Mouse (Mus musculus) thymus, postnatal 4 days (tissue): ENCODE data around the gene Slc38a8.

Source experiments
- DNase-seq: peaks from one replicate; pipeline ENCODE4 v3.0.0; 2021

The Slc38a8 gene

DNA sequence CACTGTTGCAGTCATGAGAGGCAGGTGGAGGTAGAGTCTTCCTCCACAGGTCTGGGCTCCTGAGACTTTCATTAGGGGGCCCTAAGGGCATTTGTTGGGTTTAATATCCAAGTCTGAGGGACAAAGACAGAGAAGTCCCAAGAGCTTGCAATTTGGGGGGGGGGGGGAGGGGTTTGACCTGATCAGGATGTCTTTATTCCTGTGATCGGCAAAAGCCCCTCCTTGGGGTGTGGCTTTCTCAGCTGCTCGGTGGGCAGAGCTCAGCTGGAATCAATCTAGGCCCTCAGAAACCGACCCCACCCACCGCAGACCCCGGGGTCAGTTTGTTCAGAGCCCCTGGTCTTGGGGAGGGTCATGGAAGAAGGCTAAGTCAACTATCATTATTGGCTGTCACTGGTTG lies at the start of gene Slc38a8:
Slc38a8 (minus strand) TSS at position 101 of the 400 bp plus-strand sequence.
- DNase-seq, result no peak

GRCm38 (mm10) chr8:119548560-119549113 lies 47.1 kb upstream of the Slc38a8 start:
- no peak for DNase-seq

GRCm38 (mm10) chr8:119547019-119547691 lies 45.7 kb upstream of the Slc38a8 start:
- no peak for DNase-seq

- DNase-seq, result no peak
Measured at GRCm38 (mm10) chr8:119545791-119546190, 44.3 kb upstream of the Slc38a8 start.

DNA sequence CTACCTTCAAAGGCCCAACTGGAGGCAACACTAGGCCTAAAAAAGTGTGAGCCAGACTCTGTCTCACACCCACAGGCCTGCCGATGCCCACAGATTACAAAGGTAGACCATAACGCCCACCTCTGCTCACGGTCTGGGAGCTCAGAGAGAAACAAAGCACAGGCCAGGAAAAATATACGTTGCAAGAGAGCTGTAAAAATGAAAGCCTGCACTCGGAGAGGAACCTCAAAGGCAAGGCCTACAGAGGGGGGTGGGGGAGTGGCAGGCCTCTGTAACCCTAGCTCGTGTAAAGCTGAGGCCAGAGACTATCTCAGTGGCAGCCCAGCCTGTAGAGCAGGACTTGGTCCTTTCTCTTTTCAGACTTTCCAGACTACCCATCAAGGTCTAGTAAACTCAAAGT lies 43.7 kb upstream of the Slc38a8 start:
- no peak for DNase-seq

DNA sequence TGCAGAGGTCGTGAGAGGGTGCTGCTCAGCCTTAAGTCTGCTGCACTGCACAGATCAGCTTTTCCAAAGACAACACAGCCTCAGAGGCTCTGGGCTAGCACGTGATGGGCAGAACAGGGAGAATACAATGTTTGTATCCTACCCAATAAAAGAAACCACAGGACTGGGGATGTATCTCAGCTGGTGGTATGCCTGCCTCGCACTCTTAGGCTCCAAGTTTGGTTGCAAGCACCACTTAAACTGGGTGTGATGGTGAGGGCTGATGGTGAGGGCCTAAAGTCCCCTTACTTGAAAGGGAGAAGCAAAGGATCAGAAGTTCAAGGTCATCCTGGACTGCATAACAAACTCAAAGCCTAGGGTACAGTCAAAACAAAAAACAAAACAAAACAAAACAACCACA lies 43.1 kb upstream of the Slc38a8 start:
- no peak for DNase-seq

DNA sequence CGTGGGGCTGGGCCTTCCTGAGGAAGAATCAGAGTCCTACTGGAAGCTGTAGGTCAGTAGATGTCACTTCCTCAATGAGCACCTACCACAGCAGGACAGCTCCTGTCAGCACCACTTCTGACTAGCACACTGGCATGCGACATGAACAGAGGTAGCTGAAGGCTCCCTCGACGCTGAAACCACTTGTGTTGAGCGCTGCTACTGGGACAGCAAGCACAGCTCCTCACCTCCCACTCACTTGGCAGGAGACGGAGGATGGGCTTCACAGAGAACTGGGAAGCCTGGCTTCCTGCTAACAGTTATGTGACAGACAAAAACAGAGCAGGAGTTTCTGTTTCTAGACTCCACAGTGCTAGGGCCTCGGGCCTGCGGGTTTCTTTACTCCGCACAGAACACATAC lies 30.5 kb upstream of the Slc38a8 start:
- DNase-seq, result no peak

GRCm38 (mm10) chr8:119531397-119531796 lies 29.9 kb upstream of the Slc38a8 start:
- no peak for DNase-seq

DNA sequence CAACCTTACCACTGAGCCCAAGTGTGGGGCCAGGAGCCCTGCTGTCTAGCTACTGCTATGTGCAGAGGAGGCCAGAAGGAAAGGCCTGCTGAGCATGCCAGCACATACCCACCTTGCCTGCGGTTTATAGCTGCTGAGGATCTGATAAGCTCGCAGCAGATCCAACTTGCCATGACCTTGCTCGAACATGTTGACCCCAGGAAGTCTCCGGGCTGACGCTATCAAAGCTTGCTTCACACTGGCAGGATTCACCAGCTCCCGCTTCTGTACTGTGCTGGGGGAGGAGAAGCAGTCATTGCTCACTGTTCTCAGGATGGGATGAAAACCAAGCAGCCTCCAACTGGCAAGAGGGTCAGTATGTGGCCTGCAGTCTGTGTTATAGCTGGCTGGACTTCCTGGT lies 29.4 kb upstream of the Slc38a8 start:
- DNase-seq, result no peak

- DNase-seq, result no peak
Measured at GRCm38 (mm10) chr8:119528762-119529161, 27.3 kb upstream of the Slc38a8 start.

- DNase-seq, result no peak
Measured at GRCm38 (mm10) chr8:119520102-119520501, 18.6 kb upstream of the Slc38a8 start.

DNA sequence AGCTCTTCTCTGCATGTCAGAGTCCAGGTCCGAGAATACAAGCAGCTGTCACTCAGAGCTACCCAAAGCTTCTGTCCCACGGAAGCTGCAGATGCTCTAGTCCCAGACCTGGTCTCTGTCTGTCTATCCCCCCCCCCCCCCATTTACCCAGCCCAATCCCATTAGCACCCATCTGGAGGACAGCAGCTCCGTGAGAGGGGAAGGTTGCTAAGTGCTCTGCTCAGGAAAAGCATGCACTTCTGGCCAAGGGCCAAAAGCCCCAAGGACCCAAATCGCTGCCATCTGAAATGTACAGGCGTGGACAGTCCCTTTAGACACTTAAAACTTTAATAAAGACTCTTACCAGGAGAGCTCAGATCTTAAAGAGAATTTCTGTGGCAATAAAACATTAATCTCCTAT lies 15.2 kb upstream of the Slc38a8 start:
- DNase-seq, result no peak

DNA sequence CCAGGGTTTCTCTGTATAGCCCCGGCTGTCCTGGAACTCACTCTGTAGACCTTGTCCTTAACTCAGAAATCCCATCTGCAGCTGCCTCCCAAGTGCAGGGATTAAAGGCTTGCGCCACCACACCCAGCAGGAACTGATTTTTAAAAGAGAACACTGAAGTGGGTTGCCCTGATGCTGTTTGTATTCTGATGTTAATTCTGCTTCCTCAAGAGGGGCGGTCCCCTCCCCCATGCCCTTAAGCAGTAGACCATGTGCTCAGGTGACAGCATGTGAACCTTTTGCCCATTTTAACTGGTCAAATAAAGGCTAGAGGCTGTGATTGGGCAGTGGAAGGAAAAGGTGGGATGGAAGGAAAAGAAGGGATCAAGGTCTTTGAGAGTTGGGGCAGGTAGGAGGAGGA lies 14.3 kb upstream of the Slc38a8 start:
- no peak for DNase-seq

- DNase-seq, result no peak
Measured at GRCm38 (mm10) chr8:119514940-119515339, 13.4 kb upstream of the Slc38a8 start.

- no peak for DNase-seq
Measured at GRCm38 (mm10) chr8:119513405-119513804, 11.9 kb upstream of the Slc38a8 start.

DNA sequence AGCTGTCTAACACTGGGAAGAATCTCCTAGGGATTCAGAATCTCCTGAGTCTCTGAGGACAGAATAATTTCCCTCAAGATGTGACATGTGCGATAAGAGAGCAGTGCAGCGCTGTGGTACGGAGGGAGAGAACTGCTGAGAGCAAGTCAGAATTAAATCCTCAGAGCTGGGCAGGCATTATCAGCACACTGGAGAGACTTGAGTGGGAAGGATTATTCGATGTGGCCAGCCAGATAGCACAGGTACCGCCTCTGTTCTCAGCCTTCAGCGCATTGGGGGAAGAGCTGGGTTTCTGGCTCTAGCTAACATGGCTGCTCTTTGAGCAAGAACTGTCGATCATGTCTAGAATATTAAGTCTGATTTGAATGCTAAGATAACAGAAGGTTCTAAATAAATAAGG lies 10.2 kb upstream of the Slc38a8 start:
- DNase-seq, result no peak

- DNase-seq, result no peak
Measured at GRCm38 (mm10) chr8:119510471-119510870, 9.0 kb upstream of the Slc38a8 start.

DNA sequence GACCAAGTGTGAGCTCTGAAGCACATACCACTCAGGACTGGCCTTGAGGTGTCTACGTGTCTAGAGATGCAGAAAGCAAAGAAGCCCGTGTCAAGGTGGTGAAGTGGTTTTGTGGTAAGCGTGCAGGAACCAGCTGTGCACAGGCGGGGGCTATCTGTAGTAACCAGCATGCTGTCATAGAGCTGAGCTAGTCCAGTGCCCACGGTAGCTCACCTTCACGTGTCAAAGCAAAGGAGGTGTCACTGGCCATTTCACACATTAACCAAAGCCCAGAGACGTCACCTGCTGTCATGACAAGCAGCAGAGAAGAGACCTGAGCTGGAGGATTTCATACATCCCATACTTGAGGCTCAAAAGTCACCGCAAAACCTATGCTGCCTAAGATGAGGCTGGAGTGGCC lies 4.6 kb upstream of the Slc38a8 start:
- DNase-seq, result no peak

- no peak for DNase-seq
Measured at GRCm38 (mm10) chr8:119505488-119505887, 4.0 kb upstream of the Slc38a8 start.

GRCm38 (mm10) chr8:119503191-119503767 lies 1.8 kb upstream of the Slc38a8 start:
- DNase-seq, result no peak

- no peak for DNase-seq
Measured at GRCm38 (mm10) chr8:119502111-119502510, 613 bp upstream of the Slc38a8 start.

DNA sequence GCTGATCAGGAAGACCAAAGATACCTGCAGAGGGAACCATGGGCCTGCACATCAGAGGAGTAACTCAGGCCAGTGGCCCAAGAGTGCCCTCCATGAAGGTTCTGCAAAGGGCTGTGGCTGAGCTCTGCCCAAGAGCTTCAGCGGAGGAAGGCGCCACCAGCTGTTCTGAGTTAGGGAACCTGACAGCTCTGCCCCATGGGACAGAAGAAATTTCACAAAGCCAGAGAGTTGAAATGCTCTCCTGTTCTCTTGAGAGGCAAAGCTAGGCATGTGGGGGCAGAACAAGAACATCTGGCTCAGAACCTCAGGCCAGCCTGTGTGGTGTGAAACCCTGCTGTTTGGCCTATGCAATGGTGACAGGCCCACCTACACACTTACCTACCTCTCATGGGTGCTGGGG lies 1.7 kb downstream of the Slc38a8 start:
- no peak for DNase-seq

DNA sequence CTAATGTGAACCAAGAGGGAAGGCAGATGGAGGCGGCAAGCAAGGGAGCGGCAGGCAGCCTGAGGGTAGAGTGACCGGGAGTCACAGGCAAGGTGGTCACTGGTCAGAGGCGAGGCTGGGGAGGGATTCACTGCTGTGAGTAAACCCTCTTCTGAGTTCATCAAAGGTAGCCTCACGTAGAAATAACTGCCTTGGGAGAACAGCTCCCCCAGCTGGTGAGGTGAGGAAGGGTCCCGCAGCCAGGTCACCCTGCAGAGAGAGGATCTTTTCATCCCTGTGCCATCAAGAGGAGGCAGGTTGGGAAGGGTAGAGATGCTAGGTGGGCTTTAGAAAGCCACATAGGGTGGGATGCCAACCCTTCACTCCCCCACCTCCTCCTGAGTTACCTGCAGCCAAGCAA lies 4.7 kb downstream of the Slc38a8 start:
- peak; percentile 80 for DNase-seq

DNA sequence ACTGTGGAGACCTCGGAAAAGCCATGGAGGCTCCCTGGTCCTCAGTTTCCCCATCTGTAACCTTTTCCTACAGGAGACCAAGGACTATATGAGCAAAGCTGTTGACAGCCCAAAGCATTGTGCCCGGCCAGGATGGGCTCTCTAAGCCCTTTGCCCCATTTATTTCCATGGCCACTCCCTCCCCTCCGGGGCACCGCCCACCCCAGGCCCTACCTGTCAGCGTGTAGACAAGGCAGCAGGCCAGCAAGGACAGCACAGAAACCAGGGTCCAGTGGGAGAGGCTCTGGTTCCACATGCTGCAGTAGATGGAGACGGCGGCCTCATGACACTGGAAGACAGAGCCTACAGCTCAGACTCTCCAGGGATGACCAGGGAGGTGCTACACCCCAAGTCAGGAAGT lies 14.4 kb downstream of the Slc38a8 start:
- DNase-seq, result no peak
